Mouse (Mus musculus): ENCODE data around the gene Wdr83.

- TF ChIP-seq MYC (IDR thresholded peaks at IDR 0.05; ENCODE audit: low read depth, low read length): peak; percentile 96
- no peak for TF ChIP-seq ZC3H11A (IDR thresholded peaks at IDR 0.05; ENCODE audit: low read depth, low read length)
- no peak for TF ChIP-seq TAL1 (IDR thresholded peaks at IDR 0.05; ENCODE audit: low read length)
- TF ChIP-seq MAZ (IDR thresholded peaks at IDR 0.05; ENCODE audit: low read depth, low read length): no peak
- TF ChIP-seq CTCF (IDR thresholded peaks at IDR 0.05 in 2 of 3, conservative IDR thresholded peaks at IDR 0.05 in 1 of 3; ENCODE audit: control insufficient read depth in 1 of 3, insufficient read depth in 1 of 3, low read depth in 2 of 3, low read length in 3 of 3, poor library complexity in 1 of 3, severe bottlenecking in 1 of 3): no peak
- peak; percentile 63 to 90 for TF ChIP-seq POLR2A (IDR thresholded peaks at IDR 0.05; ENCODE audit: control insufficient read depth in 1 of 2, insufficient read depth in 1 of 2, low read depth in 1 of 2, low read length in 2 of 2, poor library complexity in 1 of 2)
- peak; percentile 79 for TF ChIP-seq MXI1 (IDR thresholded peaks at IDR 0.05; ENCODE audit: low read depth, low read length)
- no peak for TF ChIP-seq MEF2A (IDR thresholded peaks at IDR 0.05; ENCODE audit: extremely low read depth, insufficient replicate concordance, low read depth, low read length, poor library complexity, severe bottlenecking)
- peak; percentile 94 for TF ChIP-seq SIN3A (IDR thresholded peaks at IDR 0.05; ENCODE audit: low read length)
- 0 out of 2 replicates have a peak, but pooled peaks have one; percentile 62 for TF ChIP-seq POLR2AphosphoS5 (IDR thresholded peaks at IDR 0.05; ENCODE audit: borderline replicate concordance, low read depth, low read length)
- TF ChIP-seq RAD21 (IDR thresholded peaks at IDR 0.05; ENCODE audit: low read depth, low read length): no peak
- TF ChIP-seq HCFC1 (IDR thresholded peaks at IDR 0.05; ENCODE audit: low read depth, low read length): peak; percentile 92
- peak in 1 of 2 experiments; percentile 50; a peak in 2 of 4 replicates for TF ChIP-seq EP300 (IDR thresholded peaks at IDR 0.05; ENCODE audit: low read depth in 1 of 2, low read length in 2 of 2)
These were observed 44.3 kb downstream of the Wdr83 start, which contains the start of gene Tnpo2 for GRCm38 (mm10) chr8:85036718-85037365.
